Mouse (Mus musculus): ENCODE data around the gene Twist2. TPM values are rescaled to one million over a fixed set of nuclear protein-coding genes. Genes with fewer than 3 reads are reported as not detected.

The Twist2 gene
- total RNA-seq, 2 experiments from 2014 or later: 1.1 to 1.6 TPM

GRCm38 (mm10) chr1:91803416-91803815 lies 2.2 kb downstream of the Twist2 start:
- intact Hi-C loops (cut with DNase I): no loop called here
- DNase-seq (ENCODE audit: low spot score in 2 of 2): no peak

- intact Hi-C loops (cut with DNase I): no loop called here
- DNase-seq (ENCODE audit: low spot score in 2 of 2): no peak
Observed at GRCm38 (mm10) chr1:91816067-91816466, 14.8 kb downstream of the Twist2 start.

GRCm38 (mm10) chr1:91816571-91816970 lies 15.3 kb downstream of the Twist2 start:
- DNase-seq (ENCODE audit: low spot score in 2 of 2): no peak
- intact Hi-C loops (cut with DNase I): no loop called here

GRCm38 (mm10) chr1:91819237-91819636 lies 18.0 kb downstream of the Twist2 start:
- no peak for DNase-seq (ENCODE audit: low spot score in 2 of 2)
- intact Hi-C loops (cut with DNase I): no loop called here

DNA sequence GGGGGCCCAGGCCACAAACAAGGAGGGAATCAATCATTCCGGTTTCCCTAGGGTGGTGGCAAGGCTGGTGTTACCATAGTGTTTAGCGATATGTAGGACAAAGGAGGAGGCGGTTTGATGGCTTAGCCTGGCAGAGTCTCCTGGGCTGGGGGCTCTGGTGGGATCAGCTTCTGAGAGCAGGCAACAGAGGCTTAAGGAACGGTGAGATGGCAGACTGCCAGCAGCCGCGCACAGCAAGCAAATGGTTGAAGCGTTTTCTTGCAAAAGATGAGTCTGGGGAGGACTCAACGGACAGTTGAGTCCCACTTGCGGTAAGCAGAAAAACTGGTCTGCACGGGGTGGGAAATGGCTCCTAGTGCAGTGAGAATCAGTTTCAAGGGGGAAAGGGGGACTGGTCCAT lies 19.3 kb downstream of the Twist2 start:
- intact Hi-C loops (cut with DNase I): no loop called here
- DNase-seq (ENCODE audit: low spot score in 2 of 2): no peak

- no peak for DNase-seq (ENCODE audit: low spot score in 2 of 2)
- intact Hi-C loops (cut with DNase I): no loop called here
Observed at GRCm38 (mm10) chr1:91822316-91822824, 21.1 kb downstream of the Twist2 start.

DNA sequence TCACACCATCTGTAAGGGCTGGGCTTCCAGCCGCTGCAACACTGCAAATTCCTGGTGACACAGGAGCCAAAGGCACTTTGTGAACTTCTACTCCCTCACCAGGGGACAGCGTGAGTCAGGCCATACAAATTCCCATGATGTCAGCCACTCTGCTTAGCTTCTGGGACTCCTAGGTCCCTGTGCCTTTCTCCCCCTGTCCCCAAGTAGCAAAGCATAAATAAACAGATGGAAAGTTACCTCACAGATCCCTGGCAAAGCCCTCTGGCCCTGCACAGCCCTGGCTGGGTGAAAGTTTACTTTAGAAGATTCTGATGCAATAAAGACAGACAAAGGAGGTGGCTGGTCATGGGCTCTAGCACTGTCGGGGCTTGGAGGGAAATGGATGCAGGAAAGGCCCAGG lies 22.3 kb downstream of the Twist2 start:
- no peak for DNase-seq (ENCODE audit: low spot score in 2 of 2)
- intact Hi-C loops (cut with DNase I): no loop called here

GRCm38 (mm10) chr1:91823951-91824350 lies 22.7 kb downstream of the Twist2 start:
- DNase-seq (ENCODE audit: low spot score in 2 of 2): no peak
- intact Hi-C loops (cut with DNase I): no loop called here

GRCm38 (mm10) chr1:91825261-91825660 lies 24.0 kb downstream of the Twist2 start:
- DNase-seq (ENCODE audit: low spot score in 2 of 2): no peak
- intact Hi-C loops (cut with DNase I): no loop called here

DNA sequence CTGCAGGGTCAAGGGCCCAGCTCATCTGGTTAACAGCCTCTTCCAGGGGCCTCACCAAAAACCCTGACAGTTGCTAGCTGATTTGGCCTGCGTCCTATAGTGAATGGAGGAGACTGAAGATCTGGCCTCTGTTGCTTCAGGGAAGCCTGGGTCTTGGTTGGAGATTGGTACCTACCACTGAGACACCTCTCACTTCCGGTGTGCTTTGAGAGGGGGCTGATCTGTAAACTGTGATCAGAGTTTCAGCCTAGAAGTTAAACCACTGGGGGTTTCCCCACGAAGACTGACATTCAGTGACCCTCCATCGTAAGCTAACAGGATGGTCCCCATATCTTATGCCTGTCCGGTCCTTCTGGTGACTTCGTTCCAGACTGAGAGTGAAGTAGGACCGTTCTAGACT lies 30.7 kb downstream of the Twist2 start:
- no peak for DNase-seq (ENCODE audit: low spot score in 2 of 2)
- intact Hi-C loops (cut with DNase I): no loop called here

GRCm38 (mm10) chr1:91839557-91839956 lies 38.3 kb downstream of the Twist2 start:
- no peak for DNase-seq (ENCODE audit: low spot score in 2 of 2)
- intact Hi-C loops (cut with DNase I): no loop called here

GRCm38 (mm10) chr1:91839979-91840378 lies 38.7 kb downstream of the Twist2 start:
- intact Hi-C loops (cut with DNase I): no loop called here
- DNase-seq (ENCODE audit: low spot score in 2 of 2): peak; percentile 36 to 51

DNA sequence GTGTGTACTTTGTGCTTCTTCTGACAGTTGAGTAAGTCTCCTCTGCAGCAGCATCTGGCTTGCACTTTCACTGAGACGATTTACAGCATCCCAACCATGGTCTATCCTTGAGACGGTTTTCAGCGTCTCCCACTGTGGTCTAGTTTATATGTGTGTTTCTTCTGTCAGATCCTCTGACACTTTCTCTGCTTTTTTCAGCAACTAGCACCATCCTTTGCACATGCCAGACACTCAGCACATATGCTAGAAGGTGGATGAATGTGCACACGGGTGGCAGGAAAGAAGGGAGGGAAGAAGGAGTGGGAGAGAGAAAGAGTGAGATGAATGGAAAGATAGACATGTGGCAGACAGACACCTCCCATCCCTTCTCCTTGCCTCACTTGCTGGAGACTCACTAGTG lies 43.0 kb downstream of the Twist2 start:
- intact Hi-C loops (cut with DNase I): loop anchor here (2.0 kb wide), 1 partner anchor 37 kb away; no protein-coding TSS in a partner anchor
- DNase-seq (ENCODE audit: low spot score in 2 of 2): peak; percentile 12 to 74

DNA sequence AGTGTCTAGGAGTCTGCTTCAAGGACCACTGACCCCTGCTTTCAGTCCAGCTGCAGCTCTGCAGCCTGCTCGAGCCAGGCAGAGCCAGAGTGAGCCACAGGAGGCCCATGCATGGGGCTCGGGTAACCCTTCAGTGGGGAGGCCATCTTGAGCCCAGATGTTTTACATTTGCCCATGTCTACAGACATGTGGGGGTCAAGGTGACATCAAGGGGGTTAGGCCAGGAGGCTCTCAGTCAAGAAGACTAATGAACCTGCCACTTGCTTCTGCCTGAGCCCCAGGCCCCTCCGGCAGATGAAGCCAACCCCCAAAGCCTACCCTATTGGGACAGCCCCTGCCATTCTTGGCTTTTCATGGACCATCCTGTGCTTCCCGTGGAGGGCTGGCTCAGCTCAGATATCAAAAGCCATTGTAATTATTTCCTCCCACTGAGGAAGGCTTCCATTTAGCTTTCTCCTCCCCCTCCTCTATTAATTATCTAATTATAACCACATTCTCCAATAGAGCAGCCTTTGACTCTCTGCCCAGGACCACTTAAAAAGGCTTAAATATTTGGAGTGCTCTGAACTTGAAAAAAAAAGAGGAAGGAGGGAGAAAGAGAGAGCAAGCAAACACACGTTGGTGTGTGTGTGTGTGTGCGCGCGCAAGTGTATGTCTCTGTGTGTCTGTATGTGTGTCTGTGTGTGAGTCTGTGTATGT lies 43.6 kb downstream of the Twist2 start:
- no peak for DNase-seq (ENCODE audit: low spot score in 2 of 2)
- intact Hi-C loops (cut with DNase I): loop anchor here (2.0 kb wide), 1 partner anchor 36 kb away; no protein-coding TSS in a partner anchor

GRCm38 (mm10) chr1:91845380-91845957 lies 44.2 kb downstream of the Twist2 start:
- peak in 1 of 2 experiments; percentile 37 for DNase-seq (ENCODE audit: low spot score in 2 of 2)
- intact Hi-C loops (cut with DNase I): loop anchor here (2.0 kb wide), 1 partner anchor 35 kb away; no protein-coding TSS in a partner anchor

DNA sequence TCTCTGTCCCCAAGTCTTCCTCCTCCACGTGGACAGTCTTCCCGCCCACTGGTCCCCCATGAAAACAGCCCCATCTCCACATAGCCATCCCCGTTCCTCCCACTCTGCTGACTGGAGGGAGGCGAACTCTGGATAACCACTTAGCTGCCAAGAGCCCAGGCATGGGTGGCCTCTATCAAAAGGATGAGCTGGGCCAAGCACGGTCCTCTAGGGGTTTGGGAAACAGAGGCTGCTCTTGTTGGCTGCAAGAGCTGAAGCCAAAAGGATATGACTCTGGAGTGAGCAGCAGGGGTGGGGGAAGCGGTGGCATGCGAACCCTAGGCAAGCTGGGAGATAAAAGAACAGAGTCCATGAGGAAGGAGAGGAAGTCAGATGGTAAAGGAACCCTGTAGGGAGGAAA lies 50.0 kb downstream of the Twist2 start:
- intact Hi-C loops (cut with DNase I): no loop called here
- DNase-seq (ENCODE audit: low spot score in 2 of 2): no peak

GRCm38 (mm10) chr1:91856771-91857664 lies 55.8 kb downstream of the Twist2 start:
- intact Hi-C loops (cut with DNase I): no loop called here
- DNase-seq (ENCODE audit: low spot score in 2 of 2): no peak

DNA sequence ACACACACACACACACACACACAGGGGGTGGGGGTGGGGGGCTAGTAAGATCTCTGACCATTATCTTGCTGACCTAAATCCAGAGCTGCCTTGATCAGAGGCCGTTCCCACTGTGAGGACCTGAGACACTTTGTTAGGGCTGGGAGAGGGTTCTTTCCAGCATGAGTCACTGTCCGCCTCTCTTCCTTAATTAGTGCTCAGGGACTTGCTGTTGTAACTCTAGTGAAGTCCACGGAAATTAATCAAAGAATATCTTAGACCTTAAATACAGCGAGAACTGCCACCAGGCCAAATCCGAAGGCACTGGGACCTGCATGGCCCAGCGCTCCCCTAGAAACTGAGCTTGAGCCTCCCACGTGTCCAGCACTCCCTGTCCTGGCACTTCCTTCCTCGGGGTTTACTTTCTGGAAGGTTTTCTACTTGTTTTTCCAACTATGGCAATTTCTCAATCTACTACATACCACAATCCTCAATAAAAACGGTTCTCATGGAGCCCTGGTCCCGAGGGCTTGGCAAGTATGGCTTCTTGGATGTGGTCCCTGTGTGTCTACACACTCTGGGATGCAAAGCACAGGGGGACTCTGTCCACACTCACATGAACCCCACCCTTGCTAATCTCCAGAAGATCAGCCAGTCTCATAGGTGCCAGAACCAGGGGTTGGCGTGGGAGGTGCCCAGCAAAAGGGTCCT lies 57.0 kb downstream of the Twist2 start:
- DNase-seq (ENCODE audit: low spot score in 2 of 2): no peak
- intact Hi-C loops (cut with DNase I): no loop called here

GRCm38 (mm10) chr1:91858901-91859300 lies 57.6 kb downstream of the Twist2 start:
- no peak for DNase-seq (ENCODE audit: low spot score in 2 of 2)
- intact Hi-C loops (cut with DNase I): no loop called here

DNA sequence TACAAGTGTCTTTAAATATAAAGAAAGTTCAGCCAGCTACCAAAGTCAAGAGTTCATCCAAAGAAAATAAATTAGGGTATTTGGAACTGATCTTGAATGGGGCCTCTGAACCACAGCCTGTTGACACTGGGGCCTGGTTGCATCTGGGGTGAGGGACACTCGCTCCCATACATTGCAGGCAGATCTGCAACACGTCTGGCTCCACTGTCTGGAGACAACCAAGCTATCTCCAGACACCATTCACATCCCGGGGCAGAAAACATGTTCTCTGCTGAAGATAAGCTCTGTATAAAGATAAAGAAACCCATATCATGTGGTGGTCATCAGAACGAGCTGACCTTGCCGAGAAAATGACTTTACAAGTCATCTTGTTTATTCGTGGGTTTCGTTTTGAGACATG lies 60.2 kb downstream of the Twist2 start:
- DNase-seq (ENCODE audit: low spot score in 2 of 2): no peak
- intact Hi-C loops (cut with DNase I): no loop called here
